28 mouse cellular contexts compared by ENCODE assay signal in genomic region chr3:9474331-9474730, GRCm38 (mm10).
"Had no signal": no experiment of that assay in that cellular context is flagged by ENCODE, and none has a peak within 500 bp of the region (broad histone marks: within the 10 kb centered on the region; RNA-seq: fewer than 3 reads in every experiment).

No protein-coding gene starts in this region.

- H3K36me3 ChIP-seq: forebrain, embryonic 12.5 days; forebrain, embryonic 15.5 days had no signal

- H3K4me3 ChIP-seq: embryonic facial prominence, embryonic 10.5 days; embryonic facial prominence, embryonic 12.5 days; embryonic facial prominence, embryonic 13.5 days; embryonic facial prominence, embryonic 15.5 days; erythroblast, embryonic 14.5 days; forebrain, embryonic 10.5 days; forebrain, embryonic 12.5 days; forebrain, embryonic 13.5 days; forebrain, embryonic 15.5 days; gastrocnemius, adult 2 months; heart, adult 2 months had no signal

- H3K4me2 ChIP-seq: embryonic facial prominence, embryonic 12.5 days; embryonic facial prominence, embryonic 13.5 days; embryonic facial prominence, embryonic 15.5 days; forebrain, embryonic 12.5 days; forebrain, embryonic 13.5 days; forebrain, embryonic 15.5 days had no signal

- DNase-seq: cerebellum, adult 18-20 months; cerebellum, adult 2 months; cerebellum, adult 8-10 months; cerebellum, adult 9-10 months; cerebellum, adult 9-11 months; cerebellum, postnatal 10 days; cerebellum, postnatal 14 days; cerebellum, postnatal 25 days; cerebellum, postnatal 36 days; embryo, embryonic 11 days; forebrain, postnatal 0 days; gastrocnemius, adult 2 months; gastrocnemius, postnatal 10 days; gastrocnemius, postnatal 14 days; gastrocnemius, postnatal 25 days; gastrocnemius, postnatal 36 days; heart, adult 18-20 months had no signal

- H3K9ac ChIP-seq: embryonic facial prominence, embryonic 12.5 days; embryonic facial prominence, embryonic 13.5 days; embryonic facial prominence, embryonic 15.5 days; forebrain, embryonic 12.5 days; forebrain, embryonic 13.5 days; forebrain, embryonic 15.5 days; forebrain, postnatal 0 days had no signal

- H3K9me3 ChIP-seq: embryonic facial prominence, embryonic 10.5 days; embryonic facial prominence, embryonic 12.5 days; embryonic facial prominence, embryonic 13.5 days; embryonic facial prominence, embryonic 15.5 days; forebrain, embryonic 10.5 days; forebrain, embryonic 12.5 days; forebrain, embryonic 13.5 days; forebrain, embryonic 15.5 days had no signal

- ATAC-seq: forebrain, embryonic 13.5 days; forebrain, embryonic 14.5 days; forebrain, embryonic 15.5 days; forebrain, postnatal 0 days had no signal

- H3K4me1 ChIP-seq: embryonic facial prominence, embryonic 10.5 days; embryonic facial prominence, embryonic 12.5 days; embryonic facial prominence, embryonic 13.5 days; embryonic facial prominence, embryonic 15.5 days; forebrain, embryonic 10.5 days; forebrain, embryonic 12.5 days; forebrain, embryonic 13.5 days; forebrain, embryonic 15.5 days had no signal

- H3K27ac ChIP-seq: embryonic facial prominence, embryonic 10.5 days; embryonic facial prominence, embryonic 12.5 days; embryonic facial prominence, embryonic 13.5 days; embryonic facial prominence, embryonic 15.5 days; forebrain, embryonic 10.5 days; forebrain, embryonic 12.5 days; forebrain, embryonic 13.5 days; forebrain, embryonic 15.5 days; gastrocnemius, adult 2 months; heart, adult 2 months had no signal

- H3K27me3 ChIP-seq: embryonic facial prominence, embryonic 12.5 days; embryonic facial prominence, embryonic 13.5 days; embryonic facial prominence, embryonic 15.5 days; forebrain, embryonic 12.5 days; forebrain, embryonic 13.5 days; forebrain, embryonic 15.5 days had no signal
